Mouse (Mus musculus) forebrain, embryonic 16.5 days (tissue): ENCODE measurements around the gene Tlr2. TPM values are rescaled to one million over a fixed set of nuclear protein-coding genes. Genes with fewer than 3 reads are reported as not detected.

Experiments used
- polyA plus RNA-seq: library from polyadenylated mRNA; unstranded; fragments of >200 nt; fragmentation: Nextera tagmentation; extraction: Ambion mirVana; gene quantifications from 2 replicates; pipeline ENCODE4 v1.2.1, GENCODE M21; 2015

Tlr2 gene
- polyA plus RNA-seq, 1 experiment from 2014 or later = 0.84 TPM

Other genes with a start within 250 kb of the Tlr2 start
- 33.4 and 44.9 TPM in 2 replicates for gene Sfrp2, start 75.4 kb downstream of the Tlr2 start, polyA plus RNA-seq
- 129 and 134 TPM in 2 replicates for gene Tmem131l, start 198.4 kb upstream of the Tlr2 start, polyA plus RNA-seq